Mouse (Mus musculus) embryonic stem cell, embryonic (primary cell): ENCODE measurements at regions not wholly inside any gene's neighbourhood (a gene's known extent, or its start where the extent isn't known, plus 50 kb on each side); places are given as distances from the start of the nearest gene placed in this dataset.

Experiments
- CTCF ChIA-PET, 4 experiments: fragments of 300-600 bp in 2 of 4; fragments of 350-600 bp in 2 of 4; sonication (Branson Sonifier 250); formaldehyde crosslinking; loops; one replicate each; lab custom pipeline; 2022; ENCODE audit warnings: inconsistent platforms in 2 of 4; lab: Charles Lee
- POLR2A ChIA-PET, 4 experiments: fragments of 300-600 bp in 2 of 4; fragments of 350-600 bp in 2 of 4; sonication (Branson Sonifier 250); formaldehyde crosslinking; loops; one replicate each; lab custom pipeline; 2022; ENCODE audit warnings: antibody characterized with exemption in 4 of 4, inconsistent platforms in 1 of 4; lab: Charles Lee

DNA sequence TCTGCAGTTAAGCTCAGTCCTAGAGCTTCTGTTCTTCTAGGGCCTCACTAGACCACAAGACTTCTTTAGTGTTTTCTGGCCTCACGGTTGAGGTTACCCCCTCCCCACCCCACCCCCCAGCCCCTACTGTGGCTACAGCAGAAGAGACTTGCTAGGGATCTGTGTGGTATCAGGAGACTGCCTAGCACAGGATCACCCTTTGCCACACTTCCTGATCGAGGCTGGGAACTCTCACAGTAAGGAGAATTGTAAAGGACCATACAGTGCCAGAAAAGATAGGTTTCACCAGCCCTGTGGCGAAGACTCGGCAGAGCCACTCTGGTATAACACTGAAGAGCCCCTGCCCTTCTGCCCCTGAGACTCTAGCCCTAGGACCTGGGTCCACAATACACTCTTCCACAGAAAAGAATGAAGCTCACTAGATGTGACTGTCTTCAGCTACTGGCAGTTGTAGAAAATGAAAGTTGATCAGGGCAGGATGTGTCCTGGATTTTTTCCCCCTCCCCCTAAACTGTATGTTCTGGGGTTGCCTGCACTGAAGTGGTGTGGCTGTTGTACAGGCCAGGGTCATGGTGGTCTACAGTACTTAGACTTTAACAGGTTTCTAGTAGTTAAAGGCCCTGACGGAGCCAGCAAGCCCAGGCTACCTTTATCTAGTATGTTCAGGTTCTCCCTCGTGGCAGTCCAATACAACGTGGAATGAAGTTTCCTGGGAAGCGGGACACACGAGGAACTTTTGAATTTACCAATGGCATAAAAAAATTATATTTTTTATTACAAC is 65.7 kb upstream of the Ppara start:
- ChIA-PET CTCF (interaction anchor here in 3 of 4 experiments (0.6 to 2.5 kb wide), 5 partner anchors 56 to 144 kb away, joined by 3 to 6 read pairs (median 3); no protein-coding TSS in a partner anchor), POLR2A (interaction anchor here in 3 of 4 experiments (0.5 to 1.7 kb wide), 7 partner anchors 10 to 229 kb away, joined by 3 to 11 read pairs (median 4); no protein-coding TSS in a partner anchor)

DNA sequence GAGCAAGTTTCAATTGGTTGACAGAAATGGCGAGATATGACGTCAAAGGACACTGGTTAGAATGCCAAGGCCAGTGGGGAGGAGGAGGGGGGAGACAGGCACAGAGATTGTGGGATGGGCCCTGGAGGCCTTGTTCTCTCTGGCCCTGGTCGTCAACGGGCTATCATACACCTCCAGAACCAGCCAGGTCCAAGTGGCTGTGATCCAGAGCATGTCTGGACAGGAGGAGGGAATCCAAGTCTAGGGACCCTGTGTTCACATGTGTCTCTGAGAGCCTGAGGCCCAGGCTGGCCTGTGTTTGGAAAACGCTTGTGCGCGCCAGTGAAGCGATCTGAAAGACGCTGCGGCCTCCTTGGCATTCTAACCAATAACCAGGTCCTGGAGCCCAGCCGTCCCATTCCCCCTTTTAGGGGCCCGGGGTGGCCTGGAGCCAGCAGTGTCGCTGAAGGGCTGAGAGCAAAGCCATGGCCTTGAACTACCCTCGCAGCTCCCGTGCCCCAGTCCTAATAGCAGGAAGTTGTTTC is 65.1 kb upstream of the Ppara start:
- CTCF ChIA-PET, result interaction anchor here in 3 of 4 experiments (0.6 to 2.5 kb wide), 4 partner anchors 56 to 87 kb away, joined by 5 to 6 read pairs (median 6); partner anchors contain the start of gene Wnt7b (in 1 of the 3)
- POLR2A ChIA-PET, result interaction anchor here in 3 of 4 experiments (0.5 to 1.7 kb wide), 9 partner anchors 8 to 230 kb away, joined by 3 to 11 read pairs (median 4); no protein-coding TSS in a partner anchor

GRCm38 (mm10) chr15:85670176-85670788 is 64.5 kb upstream of the Ppara start:
- ChIA-PET CTCF (interaction anchor here in 3 of 4 experiments (0.6 to 2.5 kb wide), 4 partner anchors 57 to 88 kb away, joined by 5 to 6 read pairs (median 6); partner anchors contain the start of gene Wnt7b (in 1 of the 3)), POLR2A (interaction anchor here in 3 of 4 experiments (0.5 to 1.7 kb wide), 10 partner anchors 9 to 230 kb away, joined by 3 to 11 read pairs (median 4); no protein-coding TSS in a partner anchor)

DNA sequence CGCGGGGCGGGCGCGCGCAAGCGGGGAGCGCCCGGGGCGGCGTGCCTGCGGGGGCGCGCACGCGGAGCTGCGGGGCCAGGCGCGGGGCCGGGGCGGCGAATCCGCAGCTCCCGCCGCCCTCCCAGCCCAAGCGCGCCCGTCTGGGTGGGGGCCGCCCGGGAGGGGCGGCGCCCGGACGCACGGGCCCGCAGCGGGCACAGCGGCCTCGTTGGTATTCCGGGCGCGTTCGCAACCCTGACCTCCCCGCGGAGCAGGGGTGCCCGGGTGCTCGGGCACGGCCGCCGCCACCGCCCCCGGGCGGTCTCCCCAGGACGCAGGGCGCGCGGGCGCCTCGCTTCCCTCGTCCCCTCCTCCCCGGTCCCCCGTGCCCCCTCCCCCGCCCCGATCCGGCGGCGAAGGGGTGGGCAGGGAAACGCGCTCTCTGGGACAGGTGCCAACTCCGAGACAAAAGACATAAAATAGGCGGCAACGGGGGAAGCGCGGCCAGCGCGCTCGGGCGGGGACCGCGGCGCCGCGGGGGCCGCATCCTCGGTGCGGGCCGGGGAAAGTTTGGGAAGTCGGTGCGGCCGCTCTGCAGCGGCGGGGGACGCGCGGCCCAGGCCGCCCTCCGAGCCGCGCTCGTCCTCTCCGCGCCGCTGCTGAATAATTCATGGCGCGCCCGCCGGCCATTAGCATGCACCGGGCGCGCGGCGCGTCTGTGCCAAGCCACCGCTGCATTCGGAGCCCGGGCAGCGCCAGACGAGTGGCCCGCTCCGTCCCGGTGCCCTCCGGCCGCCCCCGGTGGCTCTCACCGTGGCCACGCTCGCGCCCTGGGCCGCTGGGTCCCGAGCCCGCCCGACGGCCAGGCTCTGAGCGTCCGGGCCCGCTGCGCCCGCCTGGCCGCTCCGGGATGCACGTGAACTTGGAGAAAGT is 63.7 kb upstream of the Ppara start:
- ChIA-PET POLR2A (interaction anchor here in 3 of 4 experiments (0.5 to 1.7 kb wide), 10 partner anchors 8 to 37 kb away, joined by 3 to 11 read pairs (median 4); no protein-coding TSS in a partner anchor), CTCF (interaction anchor here in 2 of 4 experiments (1.6 to 2.5 kb wide), 2 partner anchors 58 to 60 kb away, joined by 5 to 6 read pairs; no protein-coding TSS in a partner anchor)

- POLR2A ChIA-PET, result interaction anchor here in 3 of 4 experiments (0.6 to 1.5 kb wide), 5 partner anchors 9 to 37 kb away, joined by 3 to 5 read pairs (median 4); no protein-coding TSS in a partner anchor
- CTCF ChIA-PET, result no interaction called here
Observed at GRCm38 (mm10) chr15:85671701-85672191, 63.0 kb upstream of the Ppara start.

DNA sequence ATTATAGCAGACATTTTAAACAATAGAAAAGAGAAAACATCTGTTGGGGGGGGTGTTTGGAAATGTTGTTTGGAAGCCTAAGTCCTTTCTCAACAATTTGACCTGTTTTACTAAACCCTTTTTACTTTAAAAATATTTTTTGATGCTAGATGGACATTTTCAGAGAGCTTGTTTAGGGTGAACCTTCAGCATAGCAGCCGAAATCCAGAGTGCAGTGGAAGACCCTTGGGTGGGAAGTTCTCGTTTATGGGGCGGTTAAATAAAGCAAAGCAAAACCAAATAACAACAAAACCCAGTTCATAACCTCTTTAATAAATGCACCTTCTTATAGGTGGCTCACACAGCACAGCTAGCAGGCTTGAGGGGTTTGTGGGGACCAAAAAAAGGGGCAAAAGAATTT is 62.4 kb upstream of the Ppara start:
- CTCF ChIA-PET, result no interaction called here
- POLR2A ChIA-PET, result interaction anchor here in 3 of 4 experiments (0.6 to 1.5 kb wide), 5 partner anchors 9 to 38 kb away, joined by 3 to 5 read pairs (median 4); no protein-coding TSS in a partner anchor

DNA sequence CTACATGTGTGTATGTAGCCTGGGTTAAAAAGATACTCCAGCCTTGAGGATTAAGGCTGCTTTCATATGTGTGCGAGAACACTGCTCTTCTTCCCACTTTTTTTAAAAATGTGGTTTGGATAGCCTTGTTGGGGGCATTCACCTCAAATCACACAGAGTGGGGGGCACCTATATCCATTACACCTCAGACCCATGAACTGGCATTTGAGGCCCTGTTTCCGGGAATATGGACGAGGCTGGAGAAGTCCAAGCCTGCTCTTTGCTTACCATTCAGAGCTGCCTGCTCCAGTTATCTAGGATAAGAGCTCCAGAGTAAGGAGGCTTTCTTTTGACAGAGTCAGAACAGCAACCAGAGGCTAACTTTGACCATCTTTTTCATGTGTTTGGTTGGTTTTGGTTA is 61.9 kb upstream of the Ppara start:
- POLR2A ChIA-PET, result interaction anchor here in 1 of 4 experiments (1.1 to 1.5 kb wide), 2 partner anchors 8 to 14 kb away, joined by 5 read pairs; no protein-coding TSS in a partner anchor

DNA sequence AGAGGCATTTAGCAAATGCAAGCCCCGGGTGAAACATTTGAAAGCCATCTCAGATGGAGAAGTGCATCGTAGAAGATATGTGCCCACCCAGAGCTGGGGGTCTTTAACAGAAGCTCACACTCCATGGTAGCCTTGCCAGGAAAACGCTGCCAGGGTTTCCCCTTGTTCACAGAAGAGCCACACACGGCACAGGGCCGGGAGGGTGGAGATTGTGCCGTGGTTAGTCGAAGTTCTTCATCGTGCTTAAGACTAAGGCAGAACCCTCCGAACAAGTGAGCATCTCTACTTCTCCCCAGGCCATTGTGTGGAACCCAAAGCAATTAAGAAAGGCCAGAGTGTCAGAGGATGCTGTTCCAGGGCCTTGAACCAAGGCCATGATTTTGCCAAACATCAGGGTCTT is 61.3 kb upstream of the Ppara start:
- CTCF ChIA-PET, result interaction anchor here in 1 of 4 experiments (0.6 kb wide), 1 partner anchor 32 kb away, joined by 10 read pairs; no protein-coding TSS in a partner anchor
- POLR2A ChIA-PET, result interaction anchor here in 1 of 4 experiments (1.5 kb wide), 1 partner anchor 7 kb away, joined by 5 read pairs; no protein-coding TSS in a partner anchor

More for the DNA sequence above, 61.9 kb upstream of the Ppara start:
- CTCF ChIA-PET, result no interaction called here

GRCm38 (mm10) chr15:85674191-85674984 is 60.4 kb upstream of the Ppara start:
- CTCF ChIA-PET, result no interaction called here
- POLR2A ChIA-PET, result interaction anchor here in 1 of 4 experiments (0.6 to 1.8 kb wide), 2 partner anchors 17 to 40 kb away, joined by 3 to 5 read pairs; no protein-coding TSS in a partner anchor

GRCm38 (mm10) chr15:85675126-85675525 is 59.7 kb upstream of the Ppara start:
- ChIA-PET CTCF (interaction anchor here in 1 of 4 experiments (1.1 kb wide), 1 partner anchor 62 kb away, joined by 3 read pairs; no protein-coding TSS in a partner anchor), POLR2A (interaction anchor here in 1 of 4 experiments (0.6 to 1.8 kb wide), 2 partner anchors 18 to 41 kb away, joined by 3 to 5 read pairs; no protein-coding TSS in a partner anchor)

GRCm38 (mm10) chr15:85675736-85676135 is 59.0 kb upstream of the Ppara start:
- CTCF ChIA-PET, result interaction anchor here in 2 of 4 experiments (0.6 to 1.1 kb wide), 3 partner anchors 35 to 254 kb away, joined by 3 to 6 read pairs (median 5); no protein-coding TSS in a partner anchor
- POLR2A ChIA-PET, result interaction anchor here in 1 of 4 experiments (1.8 kb wide), 1 partner anchor 41 kb away, joined by 5 read pairs; no protein-coding TSS in a partner anchor

- CTCF ChIA-PET, result interaction anchor here in 2 of 4 experiments (0.6 to 1.1 kb wide), 3 partner anchors 34 to 255 kb away, joined by 3 to 6 read pairs (median 5); no protein-coding TSS in a partner anchor
- POLR2A ChIA-PET, result interaction anchor here in 1 of 4 experiments (0.6 to 1.8 kb wide), 2 partner anchors 42 to 180 kb away, joined by 5 read pairs; no protein-coding TSS in a partner anchor
Observed at GRCm38 (mm10) chr15:85676156-85676555, 58.6 kb upstream of the Ppara start.

- CTCF ChIA-PET, result interaction anchor here in 2 of 4 experiments (0.6 to 1.0 kb wide), 2 partner anchors 64 kb away, joined by 3 read pairs; no protein-coding TSS in a partner anchor
- POLR2A ChIA-PET, result interaction anchor here in 1 of 4 experiments (1.0 to 1.9 kb wide), 2 partner anchors 10 to 67 kb away, joined by 4 to 7 read pairs; no protein-coding TSS in a partner anchor
Observed at GRCm38 (mm10) chr15:85676871-85677270, 57.9 kb upstream of the Ppara start.

GRCm38 (mm10) chr15:85677381-85677780 is 57.4 kb upstream of the Ppara start:
- ChIA-PET POLR2A (interaction anchor here in 1 of 4 experiments (0.6 to 1.9 kb wide), 3 partner anchors 9 to 67 kb away, joined by 3 to 7 read pairs (median 4); no protein-coding TSS in a partner anchor), CTCF (interaction anchor here in 3 of 4 experiments (0.6 to 1.5 kb wide), 3 partner anchors 64 to 65 kb away, joined by 3 to 4 read pairs (median 3); no protein-coding TSS in a partner anchor)

- ChIA-PET CTCF (interaction anchor here in 3 of 4 experiments (0.6 to 1.6 kb wide), 4 partner anchors 32 to 65 kb away, joined by 3 to 6 read pairs (median 4); no protein-coding TSS in a partner anchor), POLR2A (interaction anchor here in 2 of 4 experiments (0.6 to 2.2 kb wide), 5 partner anchors 8 to 159 kb away, joined by 3 to 8 read pairs (median 3); no protein-coding TSS in a partner anchor)
Observed at GRCm38 (mm10) chr15:85677855-85678254, 56.9 kb upstream of the Ppara start.
